Mouse (Mus musculus): ENCODE data around the gene Plppr1. TPM values are rescaled to one million over a fixed set of nuclear protein-coding genes. Genes with fewer than 3 reads are reported as not detected.

Plppr1 gene
- polyA plus RNA-seq, 1 experiment: not detected

GRCm38 (mm10) chr4:49101934-49102768 is 43.1 kb downstream of the Plppr1 start:
- H3K4me3 ChIP-seq (ENCODE audit: insufficient read depth, low read depth, low read length): no peak overlapping the region
- 42% methylated on average over 7 of the region's 7 CpGs for WGBS
- no peak for TF ChIP-seq POLR2A (IDR thresholded peaks at IDR 0.05; ENCODE audit: insufficient read depth, low read depth, low read length)
- no peak for TF ChIP-seq CTCF (IDR thresholded peaks at IDR 0.05; ENCODE audit: insufficient read depth, low read depth, low read length)
- no peak overlapping the region for H3K27ac ChIP-seq (ENCODE audit: insufficient read depth, low read depth, low read length)
- no peaks in the 10 kb centered on the region for H3K4me1 ChIP-seq (ENCODE audit: control insufficient read depth, insufficient read depth, low read length)

- TF ChIP-seq CTCF (IDR thresholded peaks at IDR 0.05; ENCODE audit: insufficient read depth, low read depth, low read length) (no peak), POLR2A (IDR thresholded peaks at IDR 0.05; ENCODE audit: insufficient read depth, low read depth, low read length) (no peak)
- no peak overlapping the region for H3K4me3 ChIP-seq (ENCODE audit: insufficient read depth, low read depth, low read length)
- H3K4me1 ChIP-seq (ENCODE audit: control insufficient read depth, insufficient read depth, low read length): peaks cover under 1% of the 10 kb centered on the region; the same call in 1 of the 2 replicates
- 96% methylated on average over 4 of the region's 4 CpGs for WGBS
- H3K27ac ChIP-seq (ENCODE audit: insufficient read depth, low read depth, low read length): no peak overlapping the region
Observed at GRCm38 (mm10) chr4:49102769-49103193, 43.7 kb downstream of the Plppr1 start.

GRCm38 (mm10) chr4:49104860-49105259 is 45.8 kb downstream of the Plppr1 start:
- no peak overlapping the region for H3K4me3 ChIP-seq (ENCODE audit: insufficient read depth, low read depth, low read length)
- no peak for TF ChIP-seq CTCF (IDR thresholded peaks at IDR 0.05; ENCODE audit: insufficient read depth, low read depth, low read length)
- H3K4me1 ChIP-seq (ENCODE audit: control insufficient read depth, insufficient read depth, low read length): peaks cover 2% of the 10 kb centered on the region
- 95% methylated on average over 8 of the region's 8 CpGs for WGBS
- H3K27ac ChIP-seq (ENCODE audit: insufficient read depth, low read depth, low read length): no peak overlapping the region

GRCm38 (mm10) chr4:49107895-49108294 is 48.8 kb downstream of the Plppr1 start:
- Histone ChIP-seq H3K27ac (ENCODE audit: insufficient read depth, low read depth, low read length) (no peak overlapping the region), H3K4me1 (ENCODE audit: control insufficient read depth, insufficient read depth, low read length) (peaks cover 2% of the 10 kb centered on the region), H3K4me3 (ENCODE audit: insufficient read depth, low read depth, low read length) (no peak overlapping the region)
- 87% methylated on average over 4 of the region's 4 CpGs for WGBS
- TF ChIP-seq CTCF (IDR thresholded peaks at IDR 0.05; ENCODE audit: insufficient read depth, low read depth, low read length) (no peak), POLR2A (IDR thresholded peaks at IDR 0.05; ENCODE audit: insufficient read depth, low read depth, low read length) (no peak)

- H3K4me1 ChIP-seq (ENCODE audit: control insufficient read depth, insufficient read depth, low read length): peaks cover 2% of the 10 kb centered on the region
- H3K4me3 ChIP-seq (ENCODE audit: insufficient read depth, low read depth, low read length): no peak overlapping the region
- WGBS: 47% methylated on average over 8 of the region's 8 CpGs
- TF ChIP-seq POLR2A (IDR thresholded peaks at IDR 0.05; ENCODE audit: insufficient read depth, low read depth, low read length): no peak
- no peak for TF ChIP-seq CTCF (IDR thresholded peaks at IDR 0.05; ENCODE audit: insufficient read depth, low read depth, low read length)
- H3K27ac ChIP-seq (ENCODE audit: insufficient read depth, low read depth, low read length): no peak overlapping the region
Observed at GRCm38 (mm10) chr4:49108371-49108770, 49.3 kb downstream of the Plppr1 start.

- 44% methylated on average over 5 of the region's 5 CpGs for WGBS
Observed at GRCm38 (mm10) chr4:49109989-49110388, 50.9 kb downstream of the Plppr1 start.

GRCm38 (mm10) chr4:49118842-49119241 is 59.8 kb downstream of the Plppr1 start:
- H3K4me3 ChIP-seq (ENCODE audit: insufficient read depth, low read depth, low read length): no peak overlapping the region
- no peak overlapping the region for H3K27ac ChIP-seq (ENCODE audit: insufficient read depth, low read depth, low read length)
- H3K4me1 ChIP-seq (ENCODE audit: control insufficient read depth, insufficient read depth, low read length): no peaks in the 10 kb centered on the region
- no peak for TF ChIP-seq CTCF (IDR thresholded peaks at IDR 0.05; ENCODE audit: insufficient read depth, low read depth, low read length)
- no peak for TF ChIP-seq POLR2A (IDR thresholded peaks at IDR 0.05; ENCODE audit: insufficient read depth, low read depth, low read length)
- 91% methylated on average over 2 of the region's 2 CpGs for WGBS

More at GRCm38 (mm10) chr4:49109989-49110388, 50.9 kb downstream of the Plppr1 start:
- Histone ChIP-seq H3K27ac (ENCODE audit: insufficient read depth, low read depth, low read length) (no peak overlapping the region), H3K4me3 (ENCODE audit: insufficient read depth, low read depth, low read length) (no peak overlapping the region), H3K4me1 (ENCODE audit: control insufficient read depth, insufficient read depth, low read length) (peaks cover 2% of the 10 kb centered on the region)
- TF ChIP-seq POLR2A (IDR thresholded peaks at IDR 0.05; ENCODE audit: insufficient read depth, low read depth, low read length) (no peak), CTCF (IDR thresholded peaks at IDR 0.05; ENCODE audit: insufficient read depth, low read depth, low read length) (no peak)

GRCm38 (mm10) chr4:49144798-49145197 is 85.7 kb downstream of the Plppr1 start:
- 57% methylated on average over 4 of the region's 4 CpGs for WGBS
- H3K27ac ChIP-seq (ENCODE audit: insufficient read depth, low read depth, low read length): peak overlapping the region; percentile 57; the same call in 1 of the 2 replicates
- H3K4me1 ChIP-seq (ENCODE audit: control insufficient read depth, insufficient read depth, low read length): peaks cover 5% of the 10 kb centered on the region; the same call in 1 of the 2 replicates
- TF ChIP-seq CTCF (IDR thresholded peaks at IDR 0.05; ENCODE audit: insufficient read depth, low read depth, low read length): no peak
- no peak for TF ChIP-seq POLR2A (IDR thresholded peaks at IDR 0.05; ENCODE audit: insufficient read depth, low read depth, low read length)
- H3K4me3 ChIP-seq (ENCODE audit: insufficient read depth, low read depth, low read length): no peak overlapping the region

- peaks cover 5% of the 10 kb centered on the region; the same call in 1 of the 2 replicates for H3K4me1 ChIP-seq (ENCODE audit: control insufficient read depth, insufficient read depth, low read length)
- 75% methylated on average over 2 of the region's 2 CpGs for WGBS
- TF ChIP-seq CTCF (IDR thresholded peaks at IDR 0.05; ENCODE audit: insufficient read depth, low read depth, low read length) (no peak), POLR2A (IDR thresholded peaks at IDR 0.05; ENCODE audit: insufficient read depth, low read depth, low read length) (no peak)
- no peak overlapping the region for H3K27ac ChIP-seq (ENCODE audit: insufficient read depth, low read depth, low read length)
- H3K4me3 ChIP-seq (ENCODE audit: insufficient read depth, low read depth, low read length): no peak overlapping the region
Observed at GRCm38 (mm10) chr4:49148775-49149174, 89.7 kb downstream of the Plppr1 start.
